Mouse (Mus musculus) gastrocnemius, adult 2 months (tissue): ENCODE measurements around the gene Rsbn1l. TPM values are rescaled to one million over a fixed set of nuclear protein-coding genes. Genes with fewer than 3 reads are reported as not detected.
A peak's percentile ranks its signal among the peaks of the same experiment; 100 is the strongest.

ENCODE experiments used
- DNase-seq: peaks from one replicate; pipeline ENCODE4 v3.0.0; 2022
- H3K27ac ChIP-seq: fragments of 200-600 bp; 2 replicates; pipeline ENCODE4 v1.8.1; 2022; ENCODE audit warnings: mild to moderate bottlenecking
- H3K4me3 ChIP-seq: fragments of 200-600 bp; 2 replicates; pipeline ENCODE4 v1.8.1; 2022; ENCODE audit warnings: mild to moderate bottlenecking, moderate library complexity
- CTCF ChIP-seq: fragments of 200-600 bp; IDR thresholded peaks from 2 replicates; pipeline ENCODE4 v1.8.1; 2022; ENCODE audit warnings: antibody characterized with exemption, mild to moderate bottlenecking, moderate library complexity
- intact Hi-C: fragments of 180-260 bp; cut with DNase I; formaldehyde crosslinking; loops from one replicate; pipeline ENCODE4 v1.15.1; 2025
- total RNA-seq, 2 experiments: library from RNA; stranded (reverse); gene quantifications; 2 replicates each; pipeline ENCODE4 v1.2.3; 2021

The Rsbn1l gene
- total RNA-seq, 2 experiments from 2014 or later: 9.2 to 9.9 TPM

DNA sequence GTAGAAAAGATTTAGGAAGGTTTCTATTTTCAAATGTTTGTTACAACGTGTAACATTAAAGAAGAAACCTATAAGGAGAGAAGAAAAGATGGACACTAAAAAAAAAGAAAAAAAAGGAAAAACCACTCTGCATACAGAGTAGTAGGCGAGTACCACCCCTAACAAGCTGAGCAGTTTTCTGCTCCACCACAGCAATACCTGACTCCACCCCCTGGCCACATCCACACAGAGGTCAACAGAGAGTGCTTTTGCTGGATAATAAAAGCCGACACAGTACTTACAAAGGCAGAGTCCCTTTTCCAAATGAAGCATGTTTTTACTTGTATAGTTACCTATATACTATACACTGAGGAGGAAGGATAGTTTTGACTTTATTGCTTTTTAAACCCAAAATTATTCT lies 31.6 kb downstream of the Rsbn1l start:
- no peak for TF ChIP-seq CTCF
- intact Hi-C loops: no loop called here
- no peak overlapping the region for H3K4me3 ChIP-seq
- H3K27ac ChIP-seq: no peak overlapping the region
- no peak for DNase-seq

DNA sequence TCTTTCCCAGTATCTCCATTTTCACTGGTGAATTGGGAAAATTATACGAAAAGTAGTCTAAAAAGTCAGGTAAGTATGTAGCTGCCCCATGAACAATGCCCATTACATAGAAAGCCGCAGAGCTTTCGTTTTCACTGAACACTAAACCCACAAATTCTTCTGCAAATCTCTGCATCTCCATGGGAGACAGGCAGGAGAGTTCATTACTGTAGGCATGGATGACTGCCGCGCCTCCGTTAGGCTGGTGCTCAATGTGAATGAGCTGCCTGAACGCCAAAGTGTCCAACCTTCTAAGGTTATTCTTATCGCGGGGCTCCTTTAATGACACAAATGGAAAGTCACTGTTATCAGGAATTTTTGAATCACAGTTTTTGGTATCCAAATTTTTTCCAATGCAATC lies 36.6 kb downstream of the Rsbn1l start:
- H3K27ac ChIP-seq: no peak overlapping the region
- H3K4me3 ChIP-seq: no peak overlapping the region
- no peak for TF ChIP-seq CTCF
- intact Hi-C loops: no loop called here
- DNase-seq: no peak

DNA sequence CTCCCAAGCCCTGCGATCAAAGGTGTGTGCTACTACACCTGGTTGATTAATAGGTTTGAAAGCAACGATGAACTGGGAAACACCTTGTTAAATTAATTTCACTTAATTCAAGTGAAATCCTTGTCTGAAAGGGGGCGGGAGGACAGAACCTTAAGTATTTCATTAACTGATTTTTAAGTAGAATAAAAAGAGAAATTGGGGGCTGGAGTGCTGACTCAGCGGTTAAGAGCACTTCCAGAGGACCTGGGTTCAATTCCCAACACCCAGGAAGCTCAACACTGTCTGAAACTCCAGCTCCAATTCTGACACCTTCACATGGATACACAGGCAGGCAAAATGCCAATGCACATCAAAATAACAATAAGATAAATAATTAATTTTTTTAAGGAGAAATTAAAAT lies 37.2 kb downstream of the Rsbn1l start:
- no peak for TF ChIP-seq CTCF
- intact Hi-C loops: no loop called here
- DNase-seq: no peak
- no peak overlapping the region for H3K4me3 ChIP-seq
- no peak overlapping the region for H3K27ac ChIP-seq

GRCm38 (mm10) chr5:20913372-20914275 lies 42.6 kb downstream of the Rsbn1l start:
- intact Hi-C loops: loop anchor here (2.0 to 5.0 kb wide), 2 partner anchors 39 to 55 kb away; no protein-coding TSS in a partner anchor
- TF ChIP-seq CTCF: peak; percentile 85
- Histone ChIP-seq H3K27ac (no peak overlapping the region; the same call in 1 of the 2 replicates), H3K4me3 (no peak overlapping the region)
- DNase-seq: peak; percentile 67

- no peak for TF ChIP-seq CTCF
- intact Hi-C loops: loop anchor here (2.0 to 5.0 kb wide), 2 partner anchors 41 to 57 kb away; no protein-coding TSS in a partner anchor
- H3K27ac ChIP-seq: no peak overlapping the region
- no peak for DNase-seq
- H3K4me3 ChIP-seq: no peak overlapping the region
These were observed 44.5 kb downstream of the Rsbn1l start for GRCm38 (mm10) chr5:20911741-20912140.

- H3K4me3 ChIP-seq: no peak overlapping the region
- intact Hi-C loops: no loop called here
- no peak for TF ChIP-seq CTCF
- DNase-seq: no peak
- no peak overlapping the region for H3K27ac ChIP-seq
These were observed 50.0 kb downstream of the Rsbn1l start for GRCm38 (mm10) chr5:20906191-20906590.

DNA sequence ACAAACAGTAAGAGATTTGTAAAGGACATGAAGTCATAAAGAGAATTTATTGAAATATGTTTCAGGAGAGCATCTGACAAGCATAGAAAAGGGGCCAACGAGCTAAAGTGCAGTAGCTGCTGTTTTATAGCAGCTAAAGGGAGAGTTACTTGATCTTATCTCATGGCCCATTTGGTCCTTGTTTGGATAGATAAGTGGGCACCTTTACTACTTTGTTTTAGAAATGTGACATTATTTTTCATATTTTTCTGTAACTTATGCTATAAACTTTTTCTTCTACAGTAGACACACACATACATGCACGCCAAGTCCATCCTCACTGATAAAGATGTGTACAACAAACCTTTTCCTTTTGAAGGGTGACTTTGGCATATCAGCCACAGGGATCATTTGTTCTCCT lies 50.8 kb downstream of the Rsbn1l start:
- Histone ChIP-seq H3K4me3 (no peak overlapping the region), H3K27ac (no peak overlapping the region)
- DNase-seq: no peak
- TF ChIP-seq CTCF: no peak
- intact Hi-C loops: no loop called here

GRCm38 (mm10) chr5:20904647-20905046 lies 51.6 kb downstream of the Rsbn1l start:
- no peak for DNase-seq
- TF ChIP-seq CTCF: no peak
- intact Hi-C loops: no loop called here
- Histone ChIP-seq H3K27ac (no peak overlapping the region), H3K4me3 (no peak overlapping the region)

DNA sequence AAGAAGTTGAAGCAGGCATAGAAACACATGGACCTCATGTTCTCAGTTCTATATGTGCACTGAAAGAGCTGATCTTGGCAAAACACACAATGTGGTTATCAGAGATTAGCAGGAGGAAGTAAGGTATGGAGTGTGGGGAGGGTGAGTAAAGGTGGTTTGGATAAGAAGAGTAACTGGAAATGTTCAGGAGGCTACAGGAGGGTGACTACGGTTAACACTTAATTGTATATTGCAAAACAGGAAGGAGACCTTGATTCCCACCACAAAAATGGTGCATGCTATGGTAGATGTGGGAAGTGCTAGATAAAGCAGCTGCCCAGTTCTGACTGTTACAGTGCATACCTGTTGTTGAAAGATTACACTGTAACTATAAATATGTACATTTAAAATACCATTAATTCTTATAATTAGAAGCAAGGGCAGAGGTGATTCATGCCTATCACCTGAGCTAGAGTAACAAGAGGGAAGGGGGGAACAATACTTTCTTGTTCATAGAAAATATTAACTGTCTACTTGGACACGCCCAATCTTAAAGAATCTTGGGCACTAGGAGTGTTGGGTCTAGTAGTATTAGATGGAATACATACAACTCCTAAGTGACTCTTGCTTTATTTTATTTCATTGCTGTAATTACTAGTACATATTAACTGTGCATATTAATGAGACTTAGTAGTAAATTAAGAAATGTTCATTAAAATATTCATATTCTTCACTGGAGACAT lies 58.6 kb downstream of the Rsbn1l start:
- DNase-seq: no peak
- TF ChIP-seq CTCF: no peak
- intact Hi-C loops: no loop called here
- H3K4me3 ChIP-seq: no peak overlapping the region
- no peak overlapping the region for H3K27ac ChIP-seq

- TF ChIP-seq CTCF: no peak
- intact Hi-C loops: loop anchor here (5.0 kb wide), 1 partner anchor 173 kb away; the partner anchor contains the start of gene Ptpn12
- no peak overlapping the region for H3K4me3 ChIP-seq
- no peak overlapping the region for H3K27ac ChIP-seq
- DNase-seq: no peak
These were observed 72.1 kb downstream of the Rsbn1l start for GRCm38 (mm10) chr5:20884036-20884620.

- intact Hi-C loops: loop anchor here (5.0 kb wide), 1 partner anchor 175 kb away; the partner anchor contains the start of gene Ptpn12
- Histone ChIP-seq H3K4me3 (peak within 1 kb of the TSS; percentile 94), H3K27ac (peak within 1 kb of the TSS; percentile 97)
- TF ChIP-seq CTCF: no peak; the same call in 1 of the 2 replicates
- DNase-seq: peak; percentile 100
These were observed 74.0 kb downstream of the Rsbn1l start, which contains the start of the genes Phtf2 and Tmem60 for GRCm38 (mm10) chr5:20881915-20882800. Gene Phtf2, minus strand, starts transcription at chr5:20882124. Gene Tmem60, plus strand, starts transcription at chr5:20882191.
